Mouse (Mus musculus): ENCODE data around the gene Mau2. TPM values are rescaled to one million over a fixed set of nuclear protein-coding genes. Genes with fewer than 3 reads are reported as not detected.

The Mau2 gene
- total and polyA plus RNA-seq, 3 experiments, result 30.1 to 33.2 (median 32.6) TPM

DNA sequence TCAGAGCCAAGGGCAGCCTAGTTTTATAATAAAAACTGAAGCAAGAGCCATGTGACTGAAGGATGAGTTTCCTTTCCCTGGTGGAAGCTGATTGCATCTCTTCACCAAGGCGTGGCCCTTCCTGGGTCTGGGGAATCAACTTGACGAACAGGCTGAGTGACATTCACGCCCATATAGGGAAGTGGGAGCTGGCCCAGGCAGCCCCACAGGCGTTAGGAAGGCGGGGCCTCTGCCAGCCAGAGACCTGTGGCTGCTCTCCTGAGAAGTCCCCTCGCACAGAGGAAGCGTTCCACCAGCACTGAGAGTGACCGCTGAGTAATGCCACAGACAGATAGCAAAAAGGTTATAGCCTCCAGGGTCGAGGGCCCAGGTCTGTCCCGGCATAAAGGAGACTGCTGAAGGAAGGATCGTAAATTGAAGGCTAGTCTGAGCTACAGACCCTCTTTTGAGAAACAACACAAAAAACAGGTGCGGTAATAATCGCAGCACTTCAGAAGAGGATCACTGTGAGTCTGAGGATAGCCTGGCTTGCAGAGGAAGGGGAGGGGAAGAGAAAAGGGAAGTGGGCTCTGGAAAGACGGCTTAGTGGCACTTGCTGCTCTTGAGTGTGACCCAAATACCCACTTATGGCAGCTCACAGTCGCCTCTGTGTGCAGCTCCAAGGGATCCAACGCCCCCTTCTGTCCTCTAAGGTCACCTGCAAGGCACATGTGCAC, 41.2 kb downstream of the Mau2 start:
- peaks cover 23% of the 10 kb centered on the region for H3K4me1 ChIP-seq (ENCODE audit: control insufficient read depth, insufficient read depth, low read length)
- WGBS, result 3% methylated on average over 16 of the region's 16 CpGs
- H3K36me3 ChIP-seq (ENCODE audit: control insufficient read depth, insufficient read depth, low read length), result no peaks in the 10 kb centered on the region; the same call in 1 of the 2 replicates
- H3K4me3 ChIP-seq, result peak overlapping the region; percentile 43
- TF ChIP-seq EP300 (IDR thresholded peaks at IDR 0.05; ENCODE audit: insufficient read depth, low read depth, low read length) (peak; percentile 63; the same call in 1 of the 2 replicates), CTCF (IDR thresholded peaks at IDR 0.05) (peak; percentile 87), POLR2A (IDR thresholded peaks at IDR 0.05; ENCODE audit: insufficient read depth, low read depth, low read length) (0 out of 2 replicates have a peak, but pooled peaks have one; percentile 44)
- no peaks in the 10 kb centered on the region for H3K79me2 ChIP-seq (replicated peaks; ENCODE audit: control insufficient read depth, insufficient read depth, low read length)
- DNase-seq, result peak; percentile 68 to 82
- no peaks in the 10 kb centered on the region for H3K27me3 ChIP-seq (ENCODE audit: control insufficient read depth, insufficient read depth, low read length)
- intact Hi-C loops (cut with DNase I), result loop anchor here (1.0 to 5.0 kb wide), 3 partner anchors 44 to 127 kb away; no protein-coding TSS in a partner anchor
- peak overlapping the region; percentile 78 for H3K27ac ChIP-seq
- peak overlapping the region; percentile 18 for H3K9ac ChIP-seq (ENCODE audit: low read depth, low read length)

DNA sequence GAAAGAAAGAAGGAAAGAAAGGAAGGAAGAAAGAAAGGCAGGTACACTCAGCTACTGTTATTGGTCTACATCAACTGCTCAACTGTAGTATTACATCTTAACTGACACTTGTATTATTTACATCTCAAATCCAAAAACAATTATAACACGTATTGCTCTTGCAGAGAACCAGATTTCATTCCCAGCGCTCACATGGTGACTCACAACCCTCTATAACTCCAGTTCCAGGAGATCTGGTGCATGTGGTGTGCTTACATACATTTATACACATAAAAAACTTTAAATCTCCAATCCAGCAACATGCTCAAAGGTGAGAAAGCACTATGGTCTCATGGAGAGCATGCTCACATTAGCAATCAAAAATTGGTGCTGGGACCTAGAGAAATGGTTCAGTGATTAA, 42.3 kb downstream of the Mau2 start:
- Histone ChIP-seq H3K4me3 (no peak overlapping the region), H3K9ac (ENCODE audit: low read depth, low read length) (no peak overlapping the region), H3K27me3 (ENCODE audit: control insufficient read depth, insufficient read depth, low read length) (no peaks in the 10 kb centered on the region), H3K79me2 (replicated peaks; ENCODE audit: control insufficient read depth, insufficient read depth, low read length) (0 out of 2 replicates have a peak, but pooled peaks cover 1% of the 10 kb centered on the region), H3K36me3 (ENCODE audit: control insufficient read depth, insufficient read depth, low read length) (no peaks in the 10 kb centered on the region; the same call in 1 of the 2 replicates), H3K27ac (no peak overlapping the region), H3K4me1 (ENCODE audit: control insufficient read depth, insufficient read depth, low read length) (peaks cover 20% of the 10 kb centered on the region)
- no peak for TF ChIP-seq CTCF (IDR thresholded peaks at IDR 0.05)
- TF ChIP-seq EP300 (IDR thresholded peaks at IDR 0.05; ENCODE audit: insufficient read depth, low read depth, low read length), result no peak
- TF ChIP-seq POLR2A (IDR thresholded peaks at IDR 0.05; ENCODE audit: insufficient read depth, low read depth, low read length), result no peak
- WGBS, result 80% methylated on average over 2 of the region's 2 CpGs
- intact Hi-C loops (cut with DNase I), result loop anchor here (5.0 kb wide), 1 partner anchor 43 kb away; no protein-coding TSS in a partner anchor
- no peak for DNase-seq

DNA sequence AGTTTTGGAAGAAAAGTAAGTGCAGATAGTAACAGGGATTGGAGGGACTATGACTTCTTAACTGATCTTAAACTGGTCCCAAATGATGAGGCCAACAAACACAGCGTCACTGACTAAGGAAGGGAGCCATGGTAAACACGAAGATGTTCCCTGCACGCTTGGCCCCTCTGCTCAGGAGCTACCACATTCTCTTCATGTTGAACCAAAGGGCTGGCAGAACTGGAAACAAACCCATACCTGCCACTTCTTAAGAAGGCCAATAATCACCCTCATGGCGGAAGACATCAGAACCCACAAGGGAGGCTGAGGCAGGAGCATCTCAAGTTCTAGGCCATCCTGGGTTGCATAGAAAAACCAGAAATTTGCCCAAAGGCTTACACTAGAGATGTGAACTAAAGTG, 43.3 kb downstream of the Mau2 start:
- TF ChIP-seq CTCF (IDR thresholded peaks at IDR 0.05) (no peak), EP300 (IDR thresholded peaks at IDR 0.05; ENCODE audit: insufficient read depth, low read depth, low read length) (no peak), POLR2A (IDR thresholded peaks at IDR 0.05; ENCODE audit: insufficient read depth, low read depth, low read length) (no peak)
- H3K9ac ChIP-seq (ENCODE audit: low read depth, low read length), result no peak overlapping the region
- WGBS, result 94% methylated on average over 4 of the region's 4 CpGs
- H3K36me3 ChIP-seq (ENCODE audit: control insufficient read depth, insufficient read depth, low read length), result no peaks in the 10 kb centered on the region
- H3K4me3 ChIP-seq, result no peak overlapping the region
- H3K79me2 ChIP-seq (replicated peaks; ENCODE audit: control insufficient read depth, insufficient read depth, low read length), result 0 out of 2 replicates have a peak, but pooled peaks cover 1% of the 10 kb centered on the region
- DNase-seq, result no peak
- H3K27me3 ChIP-seq (ENCODE audit: control insufficient read depth, insufficient read depth, low read length), result no peaks in the 10 kb centered on the region
- no peak overlapping the region for H3K27ac ChIP-seq
- intact Hi-C loops (cut with DNase I), result loop anchor here (5.0 kb wide), 2 partner anchors 97 to 133 kb away; partner anchors contain the start of genes Ndufa13, Nr2c2ap, Tssk6 and Yjefn3
- peaks cover 12% of the 10 kb centered on the region for H3K4me1 ChIP-seq (ENCODE audit: control insufficient read depth, insufficient read depth, low read length)

DNA sequence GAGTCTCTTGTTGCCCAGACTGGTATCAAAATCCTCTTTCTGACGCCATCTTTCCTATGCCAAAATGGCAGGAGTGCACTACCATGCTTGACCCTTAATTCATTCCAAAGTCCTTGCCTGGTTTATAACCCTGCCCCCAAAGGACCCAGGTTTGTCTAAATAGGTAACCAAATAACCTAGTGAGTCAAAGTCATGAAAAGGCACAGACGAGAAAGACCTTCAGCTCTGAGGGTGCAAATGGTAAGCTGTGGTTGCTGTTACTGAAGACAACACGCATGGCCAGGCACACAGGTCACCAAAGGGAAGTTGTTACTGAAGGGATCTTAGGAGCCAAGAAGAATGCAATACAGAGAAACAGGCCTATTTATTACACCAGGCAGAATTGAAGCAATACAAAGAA, 43.8 kb downstream of the Mau2 start:
- Histone ChIP-seq H3K36me3 (ENCODE audit: control insufficient read depth, insufficient read depth, low read length) (no peaks in the 10 kb centered on the region), H3K4me1 (ENCODE audit: control insufficient read depth, insufficient read depth, low read length) (peaks cover 12% of the 10 kb centered on the region), H3K27me3 (ENCODE audit: control insufficient read depth, insufficient read depth, low read length) (no peaks in the 10 kb centered on the region), H3K79me2 (replicated peaks; ENCODE audit: control insufficient read depth, insufficient read depth, low read length) (0 out of 2 replicates have a peak, but pooled peaks cover 1% of the 10 kb centered on the region), H3K4me3 (no peak overlapping the region), H3K27ac (no peak overlapping the region), H3K9ac (ENCODE audit: low read depth, low read length) (no peak overlapping the region)
- no peak for DNase-seq
- no peak for TF ChIP-seq POLR2A (IDR thresholded peaks at IDR 0.05; ENCODE audit: insufficient read depth, low read depth, low read length)
- no peak for TF ChIP-seq EP300 (IDR thresholded peaks at IDR 0.05; ENCODE audit: insufficient read depth, low read depth, low read length)
- TF ChIP-seq CTCF (IDR thresholded peaks at IDR 0.05), result no peak
- intact Hi-C loops (cut with DNase I), result loop anchor here (5.0 kb wide), 2 partner anchors 96 to 134 kb away; partner anchors contain the start of genes Ndufa13, Nr2c2ap, Tssk6 and Yjefn3
- WGBS, result 93% methylated on average over 3 of the region's 3 CpGs

DNA sequence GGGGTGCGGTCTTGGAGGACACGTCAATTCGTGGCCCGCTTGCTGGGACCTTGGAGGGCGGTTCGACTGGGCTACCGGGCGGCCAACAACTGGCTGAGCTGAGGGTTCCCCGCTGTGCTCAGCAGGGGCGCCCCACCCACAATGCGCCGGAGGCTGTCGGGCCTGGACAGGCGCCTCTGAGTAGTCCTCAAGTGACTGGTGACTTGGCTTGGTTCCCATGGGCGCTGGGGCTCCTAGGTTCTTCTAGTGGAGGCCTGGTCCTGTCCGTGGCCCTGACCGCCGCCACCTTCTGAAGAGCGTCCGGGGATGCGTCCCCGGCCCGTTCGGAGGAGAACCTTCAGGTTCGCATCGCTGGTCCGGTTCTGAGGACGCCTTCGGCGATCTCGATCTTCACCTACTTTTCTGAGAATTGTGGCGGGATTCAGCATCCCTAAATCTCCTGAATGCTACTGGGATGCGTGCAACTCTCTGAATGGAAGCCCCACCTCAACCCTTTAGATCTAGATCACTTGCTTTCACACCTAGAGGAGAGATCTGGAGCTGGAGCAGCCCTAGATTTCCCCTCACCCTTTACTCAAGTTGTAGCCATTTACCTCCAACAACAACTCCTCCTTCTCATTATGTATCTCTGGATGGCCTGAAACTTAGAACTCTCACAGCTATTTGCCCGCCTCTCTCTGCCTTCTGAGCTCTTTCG, 45.8 kb downstream of the Mau2 start:
- Histone ChIP-seq H3K27ac (peak overlapping the region; percentile 92), H3K79me2 (replicated peaks; ENCODE audit: control insufficient read depth, insufficient read depth, low read length) (0 out of 2 replicates have a peak, but pooled peaks cover 1% of the 10 kb centered on the region), H3K36me3 (ENCODE audit: control insufficient read depth, insufficient read depth, low read length) (no peaks in the 10 kb centered on the region; the same call in 1 of the 2 replicates), H3K4me1 (ENCODE audit: control insufficient read depth, insufficient read depth, low read length) (peaks cover 5% of the 10 kb centered on the region), H3K4me3 (peak overlapping the region; percentile 41), H3K27me3 (ENCODE audit: control insufficient read depth, insufficient read depth, low read length) (no peaks in the 10 kb centered on the region), H3K9ac (ENCODE audit: low read depth, low read length) (peak overlapping the region; percentile 77)
- intact Hi-C loops (cut with DNase I), result loop anchor here (5.0 kb wide), 2 partner anchors 94 to 136 kb away; partner anchors contain the start of genes Ndufa13, Nr2c2ap, Tssk6 and Yjefn3
- WGBS, result 3% methylated on average over 35 of the region's 35 CpGs
- no peak for DNase-seq
- TF ChIP-seq POLR2A (IDR thresholded peaks at IDR 0.05; ENCODE audit: insufficient read depth, low read depth, low read length), result peak; percentile 84
- TF ChIP-seq CTCF (IDR thresholded peaks at IDR 0.05), result peak; percentile 32
- 0 out of 2 replicates have a peak, but pooled peaks have one; percentile 63 for TF ChIP-seq EP300 (IDR thresholded peaks at IDR 0.05; ENCODE audit: insufficient read depth, low read depth, low read length)

Measured in heart, adult 2 months (tissue).